Mouse (Mus musculus) kidney, adult 11 months (tissue): ENCODE results near the gene Dffb.
"Not testable (repeated sequence)": the region's sequence is repeated elsewhere in the genome, so short reads cannot be mapped to it uniquely, and the experiment has no call there.

Source experiments
- DNase-seq: peaks from one replicate; pipeline ENCODE4 v3.0.0; 2022

Gene Dffb

GRCm38 (mm10) chr4:153957444-153958250 is 17.3 kb downstream of the Dffb start:
- DNase-seq: no peak

GRCm38 (mm10) chr4:153956569-153957405 is 18.1 kb downstream of the Dffb start, which contains the start of gene A430005L14Rik:
TSS of gene A430005L14Rik (plus strand) at chr4:153957237.
- peak; percentile 96 for DNase-seq

GRCm38 (mm10) chr4:153955651-153956050 is 19.3 kb downstream of the Dffb start:
- no peak for DNase-seq

GRCm38 (mm10) chr4:153951692-153952091 is 23.2 kb downstream of the Dffb start:
- DNase-seq: no peak

GRCm38 (mm10) chr4:153951150-153951549 is 23.8 kb downstream of the Dffb start:
- no peak for DNase-seq

- no peak for DNase-seq
Measured at GRCm38 (mm10) chr4:153950372-153950771, 24.6 kb downstream of the Dffb start.

- DNase-seq: no peak
Measured at GRCm38 (mm10) chr4:153945741-153946140, 29.2 kb downstream of the Dffb start.

- DNase-seq: no peak
Measured at GRCm38 (mm10) chr4:153944261-153944660, 30.7 kb downstream of the Dffb start.

GRCm38 (mm10) chr4:153943243-153943642 is 31.7 kb downstream of the Dffb start:
- no peak for DNase-seq

GRCm38 (mm10) chr4:153929921-153930320 is 45.0 kb downstream of the Dffb start:
- DNase-seq: no peak

GRCm38 (mm10) chr4:153929425-153929824 is 45.5 kb downstream of the Dffb start:
- no peak for DNase-seq

- no peak for DNase-seq
Measured at GRCm38 (mm10) chr4:153928772-153929299, 46.1 kb downstream of the Dffb start.

GRCm38 (mm10) chr4:153922090-153922489 is 52.8 kb downstream of the Dffb start:
- not testable (repeated sequence) for DNase-seq

- DNase-seq: no peak
Measured at GRCm38 (mm10) chr4:153920517-153921233, 54.3 kb downstream of the Dffb start.

GRCm38 (mm10) chr4:153917773-153918500 is 57.0 kb downstream of the Dffb start:
- DNase-seq: no peak
